Mouse (Mus musculus) frontal cortex, adult (tissue): Measurements from ENCODE around the gene Gm3238.
"Not testable (repeated sequence)": the region's sequence is repeated elsewhere in the genome, so short reads cannot be mapped to it uniquely, and the experiment has no call there.

ENCODE experiments used
- ATAC-seq: cut with Nextera tagmentation; 2 replicates; pipeline ENCODE4 v1.9.2; 2017; ENCODE audit warnings: mild to moderate bottlenecking, moderate library complexity, mixed read lengths; ENCODE audit not compliant: low TSS enrichment

The Gm3238 gene

DNA sequence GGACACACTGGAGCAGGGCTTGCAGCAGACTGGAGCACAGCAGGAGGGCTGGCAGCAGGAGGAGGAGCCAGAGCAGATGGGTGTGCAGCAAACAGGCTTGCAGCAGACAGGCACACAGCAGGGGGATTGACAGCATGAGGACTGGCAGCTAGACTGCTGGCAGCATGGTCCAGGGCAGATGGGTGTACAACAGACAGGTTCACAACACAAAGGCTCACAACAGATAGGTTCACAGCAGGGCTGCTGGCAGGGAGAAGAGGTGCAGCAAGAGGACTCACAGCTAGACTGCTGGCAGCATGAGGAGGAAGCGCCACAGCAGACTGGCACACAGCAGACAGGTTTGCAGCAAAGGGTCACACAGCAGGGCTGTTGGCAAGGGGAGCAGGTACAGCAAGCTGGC, 20.4 kb downstream of the Gm3238 start:
- ATAC-seq = not testable (repeated sequence)

GRCm38 (mm10) chr10:77741924-77742688, 29.0 kb downstream of the Gm3238 start, which contains the start of gene Gm18596:
Gene Gm18596, minus strand, starts transcription at chr10:77742638.
- ATAC-seq = not testable (repeated sequence)

DNA sequence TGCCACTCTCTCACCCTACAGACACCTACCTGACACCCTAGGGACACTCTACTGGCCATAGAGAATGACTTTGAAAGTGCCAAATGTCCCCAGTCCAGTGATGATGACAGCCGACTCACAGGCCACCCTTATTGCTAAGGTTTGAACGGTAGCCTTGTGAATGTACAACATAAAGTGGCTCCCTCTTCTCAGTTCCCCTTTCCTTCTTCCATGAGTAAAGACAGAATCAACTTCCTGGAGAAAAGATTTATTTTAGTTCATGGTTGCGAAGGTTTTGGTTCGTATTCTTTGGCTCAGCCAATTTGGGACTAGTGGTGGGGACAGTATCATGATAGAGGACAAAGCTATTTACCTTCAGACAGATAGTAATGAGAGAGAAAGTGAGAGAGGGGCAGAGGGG, 32.2 kb downstream of the Gm3238 start:
- ATAC-seq = no peak

DNA sequence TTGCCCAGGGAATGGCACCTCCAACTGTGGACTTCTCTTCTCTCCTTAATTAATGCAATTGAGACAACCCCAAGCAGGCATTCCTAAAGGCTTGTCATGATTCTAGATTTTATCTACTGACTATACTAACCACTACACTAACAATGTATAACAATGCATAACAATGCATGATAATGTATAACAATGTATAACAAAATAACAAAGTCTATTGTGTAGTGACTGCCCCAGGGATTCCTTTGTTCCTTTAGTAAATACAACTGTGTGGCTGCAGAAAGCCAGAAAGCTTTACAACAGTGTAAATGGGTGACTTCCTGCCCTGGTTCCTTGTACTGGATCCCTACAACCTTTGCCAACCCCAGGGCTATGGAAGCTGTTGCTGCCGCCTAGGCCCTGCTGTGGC, 35.2 kb downstream of the Gm3238 start:
- ATAC-seq = no peak

DNA sequence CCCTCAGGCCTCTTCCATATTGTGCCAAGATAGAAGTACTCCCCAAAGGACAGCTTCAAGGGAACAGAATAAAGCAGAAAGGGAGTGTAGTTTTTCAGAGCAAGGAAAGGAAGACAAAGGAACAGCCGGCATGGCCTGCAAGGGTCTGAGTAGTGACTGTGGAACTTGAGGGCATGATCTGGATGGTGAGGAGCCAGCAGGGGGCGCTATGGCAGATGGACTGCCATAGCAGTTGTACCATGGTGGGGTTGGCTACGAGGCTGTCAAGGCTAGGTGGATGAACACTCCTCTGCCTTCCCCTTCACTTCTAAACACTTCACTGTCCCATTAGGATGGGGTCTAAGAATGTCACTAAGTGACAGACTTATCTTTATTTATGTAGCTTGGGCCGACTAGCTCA, 41.9 kb downstream of the Gm3238 start:
- no peak for ATAC-seq

GRCm38 (mm10) chr10:77728280-77728679, 42.8 kb downstream of the Gm3238 start:
- no peak for ATAC-seq

- ATAC-seq = no peak
Measured at GRCm38 (mm10) chr10:77726186-77726585, 44.9 kb downstream of the Gm3238 start, which contains the start of gene Gm10100. Gene Gm10100, plus strand, starts transcription at chr10:77726486.

DNA sequence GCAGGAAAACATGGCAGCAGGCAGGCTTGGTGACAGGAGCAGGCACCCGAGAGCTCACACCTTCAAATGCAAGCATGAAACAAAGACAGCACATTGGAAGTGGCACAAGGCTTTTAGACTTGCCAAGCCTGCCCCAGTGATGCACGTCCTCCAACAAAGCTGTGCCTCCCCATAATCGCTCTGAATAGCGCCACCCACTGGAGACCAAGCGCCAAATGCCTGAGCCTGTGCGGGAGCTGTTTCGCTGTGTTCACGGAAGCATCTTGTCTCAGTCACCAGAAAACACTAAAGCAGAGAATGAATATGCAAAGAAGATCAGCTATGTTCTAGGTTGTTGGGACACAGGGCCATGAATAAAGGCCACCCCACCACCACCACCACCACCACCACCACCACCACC, 46.3 kb downstream of the Gm3238 start:
- no peak for ATAC-seq
